Mouse (Mus musculus): ENCODE results near the gene Klhl24. TPM values are rescaled to one million over a fixed set of nuclear protein-coding genes. Genes with fewer than 3 reads are reported as not detected.

The Klhl24 gene
- polyA plus RNA-seq (2016; fragmentation: Nextera tagmentation; extraction: Ambion mirVana): 69.1 and 71.9 TPM in 2 replicates

DNA sequence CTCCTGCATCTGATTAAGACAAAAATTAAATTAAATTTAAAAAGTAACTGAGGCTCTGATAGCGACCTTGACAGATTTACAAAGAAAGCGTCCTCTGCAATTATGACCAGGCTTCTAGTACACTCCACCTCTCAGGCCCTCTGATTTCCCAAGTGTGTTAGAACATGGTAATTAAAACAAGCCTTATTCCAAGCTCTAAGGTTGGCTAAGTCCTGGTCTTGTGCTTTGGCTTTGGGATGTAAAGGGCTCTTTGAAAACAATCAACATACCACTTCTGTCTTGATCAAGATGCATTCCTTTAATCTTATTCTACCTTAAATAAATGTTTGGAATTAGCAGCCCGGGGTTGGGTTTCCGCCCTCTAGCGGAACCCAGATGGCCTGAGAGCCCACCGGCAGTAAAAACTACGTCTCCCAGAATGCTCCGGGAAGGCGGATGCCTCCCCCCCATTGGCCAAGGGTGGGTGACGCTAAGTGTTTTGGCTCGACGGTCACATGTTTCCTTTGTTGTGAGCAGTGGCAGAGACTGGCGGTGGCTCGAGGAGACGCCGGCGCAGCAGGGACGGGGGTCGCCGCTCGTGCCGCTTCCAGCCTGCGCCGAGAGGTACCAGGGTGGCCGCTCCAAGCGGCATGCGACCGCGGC lies at the start of gene Klhl24:
Gene Klhl24, plus strand, starts transcription at position 474 of the 642 bp plus-strand sequence.
- H3K36me3 ChIP-seq: no peaks in the 10 kb centered on the region
- H3K27ac ChIP-seq (replicated peaks): peak within 1 kb of the TSS; percentile 98
- H3K4me3 ChIP-seq: peak within 1 kb of the TSS; percentile 74
- H3K9me3 ChIP-seq: no peaks in the 10 kb centered on the region
- peak; percentile 94 for ATAC-seq (ENCODE audit: low FRiP score, low read depth)
- peak within 1 kb of the TSS; percentile 64 for H3K4me2 ChIP-seq (replicated peaks)
- peak within 1 kb of the TSS; percentile 90 for H3K9ac ChIP-seq (replicated peaks)
- no peaks in the 10 kb centered on the region for H3K27me3 ChIP-seq
- H3K4me1 ChIP-seq: peaks cover 6% of the 10 kb centered on the region; the same call in 1 of the 2 replicates
- WGBS: 2% methylated on average over 29 of the region's 29 CpGs

DNA sequence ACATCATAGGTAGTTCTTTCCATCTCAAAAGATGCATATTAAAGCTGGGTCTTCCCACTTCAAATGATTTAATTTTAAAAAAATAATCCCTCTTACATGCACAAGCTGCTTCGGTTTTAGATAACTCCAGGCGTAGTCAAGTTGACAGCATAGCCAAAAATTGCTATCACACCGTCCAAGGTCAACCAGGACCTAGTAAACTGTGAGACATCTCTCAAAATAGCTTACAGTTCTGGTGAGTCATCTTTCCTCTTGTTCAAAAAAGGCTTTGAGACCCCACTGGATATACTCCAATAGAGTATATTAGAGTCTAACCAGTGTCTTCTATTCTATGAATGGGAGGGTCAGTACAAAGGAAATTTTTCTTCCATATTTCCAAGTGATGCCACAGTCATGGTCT lies 44.7 kb upstream of the Klhl24 start:
- no peaks in the 10 kb centered on the region for H3K36me3 ChIP-seq
- H3K4me1 ChIP-seq: no peaks in the 10 kb centered on the region
- H3K27me3 ChIP-seq: no peaks in the 10 kb centered on the region
- H3K9me3 ChIP-seq: no peaks in the 10 kb centered on the region
- H3K27ac ChIP-seq (replicated peaks): no peak overlapping the region
- ATAC-seq (ENCODE audit: low FRiP score, low read depth): no peak
- no peak overlapping the region for H3K4me3 ChIP-seq
- no peak overlapping the region for H3K4me2 ChIP-seq (replicated peaks)
- WGBS: 88% methylated on average over 3 of the region's 3 CpGs
- H3K9ac ChIP-seq (replicated peaks): no peak overlapping the region

DNA sequence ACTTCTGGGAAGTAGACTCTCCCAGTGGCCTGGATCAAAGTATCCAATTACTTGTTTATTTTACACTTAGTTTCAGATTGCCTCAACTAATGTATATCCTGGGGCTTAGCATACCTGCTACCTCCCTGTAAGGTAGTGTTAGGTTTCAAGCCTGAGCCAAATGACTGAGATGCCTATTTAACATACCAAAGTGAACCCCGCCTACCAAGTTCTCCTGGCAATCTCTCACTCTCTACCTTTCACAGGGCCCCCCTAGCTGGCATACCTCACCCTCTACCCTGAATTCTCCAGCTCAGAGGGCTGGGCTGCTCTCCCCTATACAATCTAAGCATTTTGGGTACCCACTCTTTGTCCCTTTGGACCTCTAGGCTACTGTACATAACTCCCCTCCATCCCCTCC lies 24.6 kb upstream of the Klhl24 start:
- H3K4me1 ChIP-seq: no peaks in the 10 kb centered on the region
- no peaks in the 10 kb centered on the region for H3K27me3 ChIP-seq
- H3K9me3 ChIP-seq: no peaks in the 10 kb centered on the region
- H3K4me2 ChIP-seq (replicated peaks): no peak overlapping the region
- 61% methylated on average over 1 of the region's 1 CpGs for WGBS
- no peak overlapping the region for H3K4me3 ChIP-seq
- no peak overlapping the region for H3K27ac ChIP-seq (replicated peaks)
- no peaks in the 10 kb centered on the region for H3K36me3 ChIP-seq
- no peak for ATAC-seq (ENCODE audit: low FRiP score, low read depth)
- H3K9ac ChIP-seq (replicated peaks): no peak overlapping the region

- Histone ChIP-seq H3K36me3 (no peaks in the 10 kb centered on the region), H3K27ac (replicated peaks) (no peak overlapping the region), H3K9ac (replicated peaks) (no peak overlapping the region), H3K9me3 (no peaks in the 10 kb centered on the region), H3K4me1 (no peaks in the 10 kb centered on the region), H3K4me2 (replicated peaks) (no peak overlapping the region), H3K4me3 (no peak overlapping the region), H3K27me3 (no peaks in the 10 kb centered on the region)
- 85% methylated on average over 1 of the region's 1 CpGs for WGBS
- no peak for ATAC-seq (ENCODE audit: low FRiP score, low read depth)
Measured at GRCm38 (mm10) chr16:20076675-20077074, 20.7 kb upstream of the Klhl24 start.

DNA sequence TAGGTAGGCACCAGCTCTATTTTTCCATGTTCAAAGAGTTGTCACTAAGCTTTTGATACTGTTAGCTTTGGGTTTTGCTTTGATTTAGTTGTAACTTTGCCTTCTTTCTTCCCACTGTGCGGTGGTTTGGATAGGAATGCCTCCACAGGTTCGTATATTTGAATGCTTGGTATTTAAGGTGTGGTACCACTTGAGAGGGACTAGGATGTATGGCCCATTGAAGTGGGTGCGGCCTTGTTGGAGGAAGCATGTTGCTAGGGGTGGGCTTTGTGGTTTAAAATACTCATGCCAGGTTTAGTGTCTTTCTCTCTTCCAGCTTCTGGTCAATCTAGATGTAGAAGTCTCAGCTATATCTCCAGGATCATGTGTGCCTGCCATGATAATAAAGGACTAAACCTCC lies 17.1 kb upstream of the Klhl24 start:
- H3K27ac ChIP-seq (replicated peaks): no peak overlapping the region
- ATAC-seq (ENCODE audit: low FRiP score, low read depth): no peak
- no peaks in the 10 kb centered on the region for H3K36me3 ChIP-seq
- H3K9me3 ChIP-seq: no peaks in the 10 kb centered on the region
- no peaks in the 10 kb centered on the region for H3K27me3 ChIP-seq
- H3K4me2 ChIP-seq (replicated peaks): no peak overlapping the region
- H3K4me3 ChIP-seq: no peak overlapping the region
- no peak overlapping the region for H3K9ac ChIP-seq (replicated peaks)
- H3K4me1 ChIP-seq: no peaks in the 10 kb centered on the region
- 87% methylated on average over 3 of the region's 3 CpGs for WGBS

DNA sequence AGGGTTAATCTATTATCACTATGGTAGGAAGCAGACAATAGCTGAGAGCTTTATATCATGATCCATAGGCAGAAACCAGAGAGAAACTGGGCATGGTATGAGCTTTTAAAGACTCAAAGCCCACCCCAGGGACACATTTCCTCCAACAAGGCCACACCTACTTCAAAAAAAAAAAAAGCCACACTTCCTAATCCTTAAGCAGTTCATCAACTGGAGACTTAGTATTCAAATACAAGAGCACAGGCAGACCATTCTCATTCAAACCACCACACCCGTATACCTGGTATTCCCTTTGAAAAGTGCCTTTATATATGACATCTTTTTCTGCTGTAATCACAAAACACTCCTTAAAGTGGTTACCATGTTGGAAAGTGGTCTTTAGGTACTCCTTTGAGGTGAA lies 12.7 kb upstream of the Klhl24 start:
- H3K4me1 ChIP-seq: no peaks in the 10 kb centered on the region
- no peak overlapping the region for H3K4me2 ChIP-seq (replicated peaks)
- H3K9ac ChIP-seq (replicated peaks): no peak overlapping the region
- no peaks in the 10 kb centered on the region for H3K9me3 ChIP-seq
- ATAC-seq (ENCODE audit: low FRiP score, low read depth): no peak
- no peaks in the 10 kb centered on the region for H3K27me3 ChIP-seq
- H3K27ac ChIP-seq (replicated peaks): no peak overlapping the region
- H3K4me3 ChIP-seq: no peak overlapping the region
- H3K36me3 ChIP-seq: no peaks in the 10 kb centered on the region
- 91% methylated on average over 1 of the region's 1 CpGs for WGBS

DNA sequence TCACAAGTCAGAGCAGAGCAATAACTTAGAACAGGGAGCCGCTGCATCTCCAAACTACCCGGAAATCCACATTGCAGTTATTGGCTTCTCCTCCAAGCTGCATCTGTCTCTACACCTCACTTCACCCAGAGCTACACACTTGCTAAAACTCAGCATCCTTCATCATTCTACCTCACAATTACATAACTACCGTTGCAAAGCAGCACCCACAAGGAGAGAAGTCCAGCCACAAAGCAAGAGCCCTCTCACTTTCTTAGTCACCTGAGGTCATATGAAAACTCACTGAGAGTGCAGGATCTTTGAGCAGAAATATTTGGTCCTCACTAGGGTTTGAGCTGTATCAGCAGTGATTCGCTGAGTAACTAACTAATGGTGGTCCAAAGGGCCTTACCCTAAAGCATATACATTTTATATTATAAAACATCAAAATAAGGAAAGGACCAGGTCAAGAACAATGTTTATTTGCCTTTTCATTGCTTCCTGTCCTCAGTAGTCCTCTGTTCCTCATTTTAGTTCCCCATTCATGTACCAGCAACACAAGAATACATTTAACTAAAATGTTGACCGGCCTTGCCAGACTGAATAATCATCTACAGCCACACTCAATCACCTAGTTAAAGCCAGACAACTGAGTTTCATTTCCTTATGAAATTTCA lies 12.0 kb upstream of the Klhl24 start:
- Histone ChIP-seq H3K36me3 (no peaks in the 10 kb centered on the region), H3K4me3 (no peak overlapping the region), H3K27me3 (no peaks in the 10 kb centered on the region), H3K4me2 (replicated peaks) (no peak overlapping the region), H3K9ac (replicated peaks) (no peak overlapping the region), H3K4me1 (no peaks in the 10 kb centered on the region), H3K27ac (replicated peaks) (no peak overlapping the region), H3K9me3 (no peaks in the 10 kb centered on the region)
- WGBS: 91% methylated on average over 5 of the region's 5 CpGs
- ATAC-seq (ENCODE audit: low FRiP score, low read depth): no peak

GRCm38 (mm10) chr16:20086976-20087375 lies 10.4 kb upstream of the Klhl24 start:
- Histone ChIP-seq H3K4me3 (no peak overlapping the region), H3K4me1 (no peaks in the 10 kb centered on the region), H3K4me2 (replicated peaks) (no peak overlapping the region), H3K27me3 (no peaks in the 10 kb centered on the region), H3K27ac (replicated peaks) (no peak overlapping the region), H3K9me3 (no peaks in the 10 kb centered on the region), H3K36me3 (no peaks in the 10 kb centered on the region), H3K9ac (replicated peaks) (no peak overlapping the region)
- no peak for ATAC-seq (ENCODE audit: low FRiP score, low read depth)
- 69% methylated on average over 5 of the region's 5 CpGs for WGBS

DNA sequence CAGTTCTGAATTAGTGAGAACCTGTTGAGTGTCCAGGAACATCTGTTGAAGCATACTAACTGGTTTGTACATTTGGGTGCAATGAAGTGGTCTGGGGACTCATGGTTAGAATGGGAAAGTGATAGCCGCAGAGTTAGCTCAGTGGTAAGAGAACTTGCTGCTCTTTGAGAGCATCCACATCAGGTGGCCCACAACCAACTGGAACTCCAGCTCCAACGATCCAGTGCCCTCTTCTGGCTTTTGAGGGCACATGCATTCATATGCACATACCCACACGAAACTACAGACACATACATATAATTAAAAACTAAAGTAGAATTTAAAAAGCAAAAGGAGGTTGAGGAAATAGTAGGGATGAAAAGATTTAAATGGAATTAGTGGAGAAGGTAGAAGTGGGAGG lies 7.7 kb upstream of the Klhl24 start:
- H3K4me2 ChIP-seq (replicated peaks): no peak overlapping the region
- no peaks in the 10 kb centered on the region for H3K9me3 ChIP-seq
- H3K4me3 ChIP-seq: no peak overlapping the region
- no peak overlapping the region for H3K9ac ChIP-seq (replicated peaks)
- H3K4me1 ChIP-seq: no peaks in the 10 kb centered on the region
- no peak overlapping the region for H3K27ac ChIP-seq (replicated peaks)
- 85% methylated on average over 3 of the region's 3 CpGs for WGBS
- H3K27me3 ChIP-seq: no peaks in the 10 kb centered on the region
- ATAC-seq (ENCODE audit: low FRiP score, low read depth): no peak
- no peaks in the 10 kb centered on the region for H3K36me3 ChIP-seq

DNA sequence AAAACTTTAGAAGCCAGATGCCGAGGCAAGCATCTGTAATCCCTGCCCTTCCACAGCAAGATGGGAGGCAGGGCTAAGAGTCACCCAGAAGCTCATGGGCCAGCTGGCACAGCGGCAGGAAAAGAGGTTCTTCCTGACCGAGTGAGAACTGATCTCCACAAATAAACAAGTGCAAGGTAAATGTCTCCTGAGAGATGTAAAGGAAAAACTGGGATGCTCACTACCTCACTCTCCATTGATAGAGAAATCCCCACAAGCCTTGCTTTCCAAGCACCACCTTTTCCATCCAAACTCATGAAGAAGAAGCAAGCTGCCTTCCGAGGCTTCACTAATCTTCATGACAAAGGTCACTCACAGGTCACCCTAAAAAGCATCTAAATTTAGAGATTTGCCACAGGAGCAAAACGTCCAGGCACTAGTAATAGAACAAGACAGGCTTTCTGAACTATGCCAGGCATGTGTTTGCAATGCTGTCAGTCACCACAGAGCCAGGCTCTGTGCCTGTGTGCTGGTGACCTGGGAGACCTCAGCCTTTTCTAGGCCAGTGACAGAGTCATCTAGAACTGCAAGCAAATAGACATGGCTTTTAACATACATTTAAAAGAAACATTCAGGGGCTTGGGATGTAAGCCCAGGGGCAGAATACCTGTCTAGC lies 6.3 kb upstream of the Klhl24 start:
- Histone ChIP-seq H3K4me3 (no peak overlapping the region), H3K4me2 (replicated peaks) (no peak overlapping the region), H3K9me3 (no peaks in the 10 kb centered on the region), H3K9ac (replicated peaks) (no peak overlapping the region), H3K36me3 (no peaks in the 10 kb centered on the region), H3K27me3 (no peaks in the 10 kb centered on the region), H3K4me1 (no peaks in the 10 kb centered on the region), H3K27ac (replicated peaks) (no peak overlapping the region)
- 55% methylated on average over 5 of the region's 5 CpGs for WGBS
- ATAC-seq (ENCODE audit: low FRiP score, low read depth): no peak

GRCm38 (mm10) chr16:20095966-20096365 lies 1.4 kb upstream of the Klhl24 start:
- Histone ChIP-seq H3K4me1 (peaks cover 6% of the 10 kb centered on the region; the same call in 1 of the 2 replicates), H3K9me3 (no peaks in the 10 kb centered on the region), H3K36me3 (no peaks in the 10 kb centered on the region), H3K9ac (replicated peaks) (no peak overlapping the region), H3K27ac (replicated peaks) (no peak overlapping the region), H3K27me3 (no peaks in the 10 kb centered on the region), H3K4me2 (replicated peaks) (no peak overlapping the region), H3K4me3 (no peak overlapping the region)
- 82% methylated on average over 2 of the region's 2 CpGs for WGBS
- no peak for ATAC-seq (ENCODE audit: low FRiP score, low read depth)

DNA sequence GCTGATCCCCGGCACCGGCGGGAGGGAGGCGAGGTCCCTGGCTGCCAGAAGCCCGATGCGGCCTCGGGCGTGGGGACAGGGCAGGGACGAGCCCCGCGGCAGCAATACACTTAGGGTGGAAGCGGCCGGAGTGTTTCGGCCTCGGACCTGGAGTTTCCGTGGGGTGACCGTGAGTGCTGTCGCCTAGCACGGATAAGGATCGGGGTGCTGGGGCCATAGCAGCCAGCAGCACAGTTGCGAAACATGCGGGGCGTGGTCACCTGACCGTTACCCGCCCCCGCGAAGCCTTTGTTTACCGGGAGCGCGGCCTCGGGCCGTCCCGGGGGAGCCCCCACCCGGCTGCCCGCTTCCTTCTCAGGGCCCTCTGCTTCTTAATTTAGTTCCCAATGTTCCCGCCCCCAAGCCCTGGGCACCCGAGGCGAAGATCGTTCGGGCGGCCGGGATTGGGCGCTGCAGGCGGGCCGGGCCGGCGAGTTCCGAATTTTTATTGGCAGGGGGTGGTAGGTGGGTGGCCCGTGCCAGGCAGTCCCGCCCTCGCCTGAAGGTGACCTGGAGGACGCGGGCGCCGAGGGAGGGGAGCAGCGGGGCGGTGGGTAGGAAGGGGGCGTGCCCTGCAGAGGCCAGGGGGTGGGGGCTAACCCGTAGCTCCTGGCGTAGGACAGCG lies 501 bp downstream of the Klhl24 start:
- Histone ChIP-seq H3K27me3 (no peaks in the 10 kb centered on the region), H3K4me1 (peaks cover 6% of the 10 kb centered on the region; the same call in 1 of the 2 replicates), H3K36me3 (peaks cover 5% of the 10 kb centered on the region), H3K27ac (replicated peaks) (peak overlapping the region; percentile 98), H3K9ac (replicated peaks) (peak overlapping the region; percentile 90), H3K9me3 (no peaks in the 10 kb centered on the region), H3K4me3 (peak overlapping the region; percentile 74), H3K4me2 (replicated peaks) (peak overlapping the region; percentile 64)
- ATAC-seq (ENCODE audit: low FRiP score, low read depth): peak; percentile 88
- WGBS: 1% methylated on average over 61 of the region's 61 CpGs

Data from midbrain, embryonic 12.5 days (tissue).